Mouse (Mus musculus) kidney, adult 11 months (tissue): ENCODE measurements around the gene Bicra.

Experiments
- DNase-seq: peaks from one replicate; pipeline ENCODE4 v3.0.0; 2022

The Bicra gene

GRCm38 (mm10) chr7:16047338-16048146, at the start of gene Bicra:
Bicra (minus strand) TSS chr7:16047921.
- DNase-seq, result peak; percentile 85

DNA sequence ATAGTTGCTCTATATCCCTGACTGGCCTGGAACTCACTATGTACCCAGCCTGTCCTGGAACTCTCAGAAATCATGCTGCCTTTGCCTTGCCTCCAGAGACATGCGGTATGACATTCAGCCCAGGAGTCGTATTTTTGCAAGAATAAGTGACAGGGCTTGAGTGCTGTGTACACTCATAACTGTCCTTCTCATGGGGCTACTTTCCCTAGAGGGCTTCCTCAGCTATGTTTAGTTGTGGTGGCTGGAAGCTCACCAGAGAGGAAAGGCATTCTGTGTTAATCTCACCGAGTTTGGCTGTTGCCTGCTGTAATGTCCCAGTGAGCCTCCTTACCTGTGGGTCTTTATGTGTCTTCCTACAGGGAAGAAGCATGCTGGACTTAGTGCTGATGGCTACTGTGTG, 46.9 kb upstream of the Bicra start:
- DNase-seq, result no peak

- no peak for DNase-seq
Measured at GRCm38 (mm10) chr7:16087587-16087986, 39.9 kb upstream of the Bicra start.

GRCm38 (mm10) chr7:16083361-16083760, 35.6 kb upstream of the Bicra start:
- no peak for DNase-seq

DNA sequence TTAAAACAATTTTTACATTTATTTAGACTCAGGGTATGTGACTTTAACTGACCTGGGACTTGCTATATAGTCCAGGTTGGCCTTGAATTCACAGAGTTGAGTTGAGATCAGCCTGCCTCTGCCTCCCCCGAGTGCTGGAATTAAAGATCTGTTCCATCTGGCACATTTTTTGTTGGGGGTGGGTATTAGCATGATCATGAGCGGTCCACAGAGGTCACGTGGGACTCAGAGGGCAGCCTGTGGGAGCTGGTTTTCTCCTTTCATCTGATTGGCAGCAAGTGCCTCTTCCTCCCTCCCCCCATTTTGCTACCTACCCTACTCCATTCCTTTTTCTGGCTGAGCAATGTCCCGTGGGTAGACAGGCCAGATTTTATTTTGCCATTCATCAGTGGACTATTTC, 32.9 kb upstream of the Bicra start:
- no peak for DNase-seq

DNA sequence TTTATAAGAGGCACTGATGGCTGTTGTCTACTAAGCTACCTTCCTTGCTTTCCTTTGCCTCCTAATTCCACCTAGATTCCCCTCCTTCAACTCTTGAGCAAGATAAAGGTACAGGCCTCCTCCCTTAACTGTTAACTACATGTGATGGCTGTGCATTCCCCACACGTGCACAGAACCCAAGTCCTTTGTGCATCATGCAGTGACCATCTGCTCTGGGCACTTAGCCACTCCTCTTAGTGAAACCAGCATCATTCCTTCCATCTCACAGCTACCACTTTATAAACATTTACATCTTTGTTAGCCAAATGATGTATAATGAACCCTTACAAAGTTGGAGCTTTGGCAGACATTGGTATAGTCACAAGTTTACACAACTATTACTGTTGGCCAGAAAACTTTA, 32.2 kb upstream of the Bicra start:
- no peak for DNase-seq

GRCm38 (mm10) chr7:16071906-16072305, 24.2 kb upstream of the Bicra start:
- no peak for DNase-seq

DNA sequence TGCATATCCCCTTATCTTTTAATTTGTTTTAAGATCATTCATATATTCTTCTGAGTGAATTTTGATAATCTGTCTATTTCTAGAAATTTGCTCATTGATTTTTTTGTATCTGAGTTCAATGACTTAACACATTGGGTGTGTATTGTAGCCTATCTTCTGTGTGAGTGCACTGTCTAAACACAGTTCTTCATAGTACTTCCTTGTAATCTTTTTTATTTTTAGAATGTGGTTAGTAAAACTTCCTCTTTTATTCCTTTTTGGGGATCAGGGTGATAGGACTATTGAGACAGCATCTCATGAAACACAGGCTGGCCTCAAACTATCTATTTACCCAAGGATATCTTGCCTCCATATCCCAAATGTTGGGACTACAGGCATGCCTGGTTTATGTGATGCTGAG, 23.1 kb upstream of the Bicra start:
- DNase-seq, result no peak

DNA sequence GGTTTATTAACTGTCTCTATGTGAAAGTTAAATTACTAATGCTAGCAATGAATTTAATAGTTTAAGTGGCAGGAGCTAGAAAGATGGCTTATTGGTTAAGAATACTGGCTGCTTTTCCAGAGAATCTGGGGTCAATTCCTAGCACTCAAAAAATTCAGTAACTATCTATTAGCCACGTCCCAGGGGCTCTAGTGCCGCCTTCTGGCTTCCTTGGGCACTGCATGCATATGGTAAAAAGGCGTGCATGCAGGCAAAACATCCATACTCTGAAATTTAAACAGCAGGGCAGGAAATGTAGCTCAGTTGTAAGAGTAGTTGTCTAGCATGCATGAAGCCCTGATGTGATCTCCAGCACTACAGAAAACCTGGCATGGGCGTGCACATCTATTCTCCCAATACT, 15.8 kb upstream of the Bicra start:
- DNase-seq, result no peak

DNA sequence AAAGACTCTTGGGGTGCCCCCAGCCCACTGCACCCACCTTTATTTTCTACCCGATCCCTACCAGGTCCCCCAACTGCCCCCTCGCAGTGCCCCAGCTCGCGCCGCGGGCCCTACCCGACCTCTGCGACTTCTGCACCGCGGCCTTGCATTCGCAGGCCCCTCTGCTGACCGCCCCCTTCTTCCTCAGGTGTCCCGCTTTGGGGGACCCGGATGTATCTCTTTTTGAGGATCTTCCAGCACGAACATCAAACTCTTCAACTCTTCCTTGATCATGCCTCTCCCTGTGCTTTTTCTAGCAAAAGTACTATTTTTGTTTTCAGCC, 14.3 kb upstream of the Bicra start:
- DNase-seq, result no peak

DNA sequence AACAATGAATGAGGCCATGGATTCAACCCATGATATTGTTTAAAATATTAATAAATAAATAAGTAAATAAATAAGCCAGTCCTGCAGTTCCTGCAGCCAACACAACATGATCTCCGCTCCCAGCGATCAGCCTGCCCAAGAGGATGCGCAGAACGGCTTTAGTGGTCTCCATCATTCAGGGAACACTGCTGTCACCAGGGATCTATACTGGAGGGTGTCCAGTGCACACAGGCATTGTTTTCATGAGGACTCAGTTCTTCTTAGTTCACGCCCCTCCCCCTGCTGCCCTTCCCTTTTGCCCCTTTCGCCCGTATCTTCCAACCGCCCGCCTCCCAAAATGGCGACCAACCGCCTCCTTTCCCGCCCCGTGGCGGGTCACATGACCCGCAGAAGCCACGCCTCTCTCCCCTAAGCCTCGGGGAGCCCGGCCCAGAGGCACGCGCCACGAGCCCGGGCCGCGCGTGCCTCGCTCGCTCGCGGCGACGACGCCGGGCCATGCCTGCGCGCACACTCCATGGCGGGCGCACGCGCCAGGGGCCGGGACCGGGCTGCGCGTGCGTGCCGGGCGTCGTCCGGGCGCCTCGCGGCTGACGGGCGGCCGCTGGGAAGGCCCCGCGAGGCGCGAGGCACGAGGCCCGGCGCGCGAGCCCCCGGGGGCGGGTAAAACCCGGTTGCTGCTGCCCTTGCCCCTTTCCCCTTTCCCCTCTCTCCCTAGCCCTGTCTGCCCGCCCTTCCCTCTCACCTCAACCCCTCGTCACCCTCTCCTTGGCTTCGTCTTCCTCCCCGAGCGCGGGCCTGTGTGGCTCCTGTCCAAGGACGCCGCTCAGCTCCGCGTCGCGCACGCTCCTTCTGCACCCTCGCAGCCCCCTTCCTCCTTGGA, 13.7 kb upstream of the Bicra start, which contains the start of gene Zfp541:
Gene Zfp541 (plus strand): TSS at position 596 of the 880 bp plus-strand sequence.
- no peak for DNase-seq

GRCm38 (mm10) chr7:16057136-16057534, 9.4 kb upstream of the Bicra start:
- DNase-seq, result no peak

- DNase-seq, result no peak
Measured at GRCm38 (mm10) chr7:16056459-16057135, 8.9 kb upstream of the Bicra start.

DNA sequence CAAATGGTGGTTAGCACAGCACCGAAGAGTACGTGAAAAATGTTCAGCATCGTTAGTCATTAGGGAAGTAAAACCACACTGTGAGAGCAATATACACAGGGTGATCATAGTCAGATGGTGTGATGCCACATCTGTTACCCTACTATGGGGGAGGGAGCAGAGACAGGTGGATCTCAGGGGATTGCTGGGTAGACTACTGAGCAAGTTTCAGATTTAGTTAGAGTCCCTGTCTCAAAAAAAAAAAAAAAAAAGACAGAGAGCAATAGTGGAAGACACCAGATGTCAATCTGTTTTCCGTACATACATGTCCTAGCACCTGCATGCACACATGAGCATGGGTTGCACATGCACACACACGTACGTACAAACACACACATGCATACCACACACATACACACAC, 7.9 kb upstream of the Bicra start:
- no peak for DNase-seq

- no peak for DNase-seq
Measured at GRCm38 (mm10) chr7:16054966-16055365, 7.2 kb upstream of the Bicra start.

DNA sequence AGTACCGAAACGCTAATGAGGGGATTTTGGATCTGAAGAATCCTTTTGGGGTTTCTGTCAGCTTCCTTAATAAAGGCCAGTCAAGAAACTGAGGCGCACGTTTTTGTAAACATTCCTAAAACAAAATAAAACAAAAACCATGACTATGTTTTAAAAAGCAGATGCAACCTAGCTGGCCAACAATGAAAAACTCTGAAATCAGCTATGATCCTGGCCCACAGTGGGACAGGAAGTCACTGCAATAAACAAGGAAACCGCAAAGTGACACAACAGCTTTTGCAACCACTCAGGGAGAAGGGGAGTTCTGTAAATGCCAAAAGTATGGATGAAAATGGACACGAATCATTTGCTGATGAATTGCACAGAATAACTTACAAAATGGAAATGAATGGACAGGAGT, 5.4 kb upstream of the Bicra start:
- no peak for DNase-seq

DNA sequence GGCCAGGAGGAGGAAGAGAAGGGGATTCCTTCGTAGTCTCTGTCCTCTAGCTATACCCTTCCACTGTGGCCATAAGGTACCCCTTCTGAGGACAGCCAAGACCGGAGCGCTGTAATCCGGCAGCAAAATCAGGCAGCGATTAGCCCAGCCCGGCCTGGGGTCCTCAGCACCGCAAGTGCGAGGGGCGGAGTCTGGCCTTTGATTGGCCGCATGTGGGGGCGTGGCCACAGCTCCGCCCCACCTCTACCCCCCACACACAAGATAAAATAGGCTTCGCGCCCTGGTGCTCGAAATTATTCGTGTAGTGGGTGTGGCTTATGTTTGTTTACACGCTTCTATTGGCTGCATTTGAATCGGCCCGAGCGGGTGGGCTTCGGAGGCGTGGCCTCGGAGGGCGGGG, 5.0 kb upstream of the Bicra start:
- DNase-seq, result peak; percentile 98

DNA sequence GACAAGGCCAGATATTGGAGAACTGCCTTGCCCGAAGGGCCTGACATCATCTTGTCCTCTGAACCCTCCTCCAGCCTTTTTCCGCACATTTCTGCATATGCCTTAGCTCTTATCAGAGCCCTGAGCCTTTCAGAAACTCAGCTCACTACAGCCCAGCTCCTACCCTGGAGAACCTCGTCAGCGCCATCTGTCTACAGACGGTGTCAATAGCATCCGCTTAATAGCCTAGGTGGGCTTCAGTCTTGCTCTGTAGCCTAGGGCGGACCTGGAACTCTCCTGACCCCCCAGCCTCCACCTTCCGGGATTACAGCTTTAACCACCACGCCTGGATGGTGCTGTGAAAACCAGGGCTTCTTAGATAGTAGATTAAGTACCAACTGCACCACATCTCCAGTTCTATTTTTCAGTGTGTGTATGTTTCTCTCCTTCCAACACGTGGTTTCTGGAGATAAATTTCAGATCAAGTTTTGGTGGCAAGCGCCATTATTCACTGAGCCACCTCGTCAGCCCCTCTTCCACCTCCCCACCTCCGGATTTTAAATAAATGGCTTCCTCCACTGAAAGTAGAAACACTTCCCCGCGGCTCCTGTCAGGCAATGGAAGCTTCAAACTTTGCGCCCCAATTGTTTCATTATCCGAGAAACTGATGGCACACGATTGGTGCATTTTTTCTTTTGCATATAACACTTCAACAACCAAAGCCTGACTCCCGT, 4.3 kb upstream of the Bicra start:
- peak; percentile 75 for DNase-seq

DNA sequence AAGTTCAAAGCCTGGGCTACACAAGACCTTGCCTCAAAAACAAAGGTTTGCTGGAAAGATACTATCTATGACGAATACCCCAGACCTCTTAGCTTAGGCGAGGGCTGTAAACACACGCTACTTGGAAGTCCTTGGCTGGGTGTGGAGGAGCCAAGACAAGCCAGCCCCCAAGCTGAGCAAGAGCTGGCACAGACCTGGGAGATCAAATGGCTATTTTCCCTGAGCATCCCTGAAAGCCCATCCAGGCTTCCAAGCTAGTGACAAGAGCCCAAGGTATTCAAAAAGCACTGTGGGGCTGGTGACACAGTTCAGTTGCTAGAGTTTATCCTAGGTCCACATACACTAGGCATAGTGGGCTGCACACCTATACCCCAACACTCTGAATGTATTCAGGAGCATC, 2.9 kb upstream of the Bicra start:
- DNase-seq, result no peak

DNA sequence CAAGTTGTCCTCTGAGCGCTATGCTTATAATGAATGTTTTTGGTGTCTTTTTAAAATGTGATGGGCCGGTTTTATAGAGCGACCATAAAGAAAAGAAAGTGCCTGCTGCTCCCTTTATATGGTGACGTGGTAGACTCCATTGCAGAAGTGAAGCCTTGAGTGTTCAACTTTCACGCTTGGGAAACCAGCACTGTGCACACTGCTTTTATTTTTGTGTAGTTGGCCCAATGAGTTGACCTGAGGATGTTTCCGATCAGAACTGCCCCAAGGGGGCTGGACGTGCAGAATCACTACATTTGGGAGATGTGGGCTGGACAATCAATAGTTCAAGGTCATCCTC, 1.8 kb upstream of the Bicra start:
- DNase-seq, result no peak

GRCm38 (mm10) chr7:16048675-16049575, 1.2 kb upstream of the Bicra start:
- DNase-seq, result peak; percentile 49

DNA sequence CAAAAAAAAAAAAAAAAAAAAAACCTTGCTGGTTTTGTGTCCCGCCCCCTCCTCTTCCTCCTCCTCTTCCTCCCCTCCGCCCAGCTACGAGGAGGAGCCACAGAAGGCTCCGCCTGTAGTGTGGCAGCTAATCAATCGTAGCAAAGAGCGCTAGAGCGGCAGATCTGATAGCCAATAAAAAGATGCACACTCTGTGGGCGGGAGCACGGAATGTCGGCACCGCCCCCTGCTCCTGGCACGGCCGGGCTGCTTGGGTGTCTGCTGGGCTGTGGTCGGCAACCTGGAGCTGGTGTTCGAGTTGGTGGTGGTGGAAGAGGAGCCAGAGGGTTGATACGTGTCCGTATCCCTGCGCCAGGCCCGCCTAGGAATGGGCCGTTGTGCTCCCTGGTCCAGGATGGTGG, 443 bp upstream of the Bicra start:
- DNase-seq, result peak; percentile 98
